Mouse (Mus musculus) frontal cortex, adult 2 months (tissue): ENCODE results near the gene Olfr68. TPM values are rescaled to one million over a fixed set of nuclear protein-coding genes. Genes with fewer than 3 reads are reported as not detected.
"Not testable (repeated sequence)": the region's sequence is repeated elsewhere in the genome, so short reads cannot be mapped to it uniquely, and the experiment has no call there.

Source experiments
- DNase-seq, 2 experiments: peaks; one replicate each; pipeline ENCODE4 v3.0.0; 2022; ENCODE audit warnings: low spot score in 1 of 2; ENCODE audit errors: extremely low spot score in 1 of 2
- polyA plus RNA-seq: library from polyadenylated mRNA; depleted of rRNA; stranded (reverse); fragments of >200 nt; gene quantifications from 2 replicates; pipeline ENCODE4 v1.2.3, GENCODE M21; 2012; rRNA removed

Gene Olfr68
- polyA plus RNA-seq, 1 experiment, result not detected

- no peak for DNase-seq
Measured at GRCm38 (mm10) chr7:103771494-103771893, 8.0 kb downstream of the Olfr68 start, which contains the start of gene Olfr69. Olfr69 (minus strand) TSS chr7:103771594.

GRCm38 (mm10) chr7:103767687-103768086 lies 11.8 kb downstream of the Olfr68 start:
- not testable (repeated sequence) for DNase-seq

GRCm38 (mm10) chr7:103762212-103762611 lies 17.3 kb downstream of the Olfr68 start:
- DNase-seq, result not testable (repeated sequence)

- DNase-seq, result no peak
Measured at GRCm38 (mm10) chr7:103757233-103757632, 22.3 kb downstream of the Olfr68 start, which contains the start of gene Olfr630. Olfr630 (minus strand) TSS chr7:103757333.

- DNase-seq, result no peak
Measured at GRCm38 (mm10) chr7:103744843-103745242, 34.7 kb downstream of the Olfr68 start, which contains the start of gene Olfr629. Olfr629 (minus strand) TSS chr7:103744943.

GRCm38 (mm10) chr7:103730074-103730473 lies 49.4 kb downstream of the Olfr68 start, which contains the start of gene Olfr628:
Olfr628 (plus strand) TSS chr7:103730374.
- DNase-seq, result no peak

Other genes starting within 250 kb of the Olfr68 start
- not detected in 2 replicates for gene Olfr612, start 237.0 kb downstream of the Olfr68 start, polyA plus RNA-seq
- gene Olfr613, start 231.6 kb downstream of the Olfr68 start, polyA plus RNA-seq, result not detected in 2 replicates
- not detected in 2 replicates for gene Olfr615, start 223.6 kb downstream of the Olfr68 start, polyA plus RNA-seq
- not detected in 2 replicates for gene Olfr616, start 210.6 kb downstream of the Olfr68 start, polyA plus RNA-seq
- gene Olfr617, start 206.6 kb downstream of the Olfr68 start, polyA plus RNA-seq, result not detected in 2 replicates
- not detected in 2 replicates for gene Olfr618, start 189.6 kb downstream of the Olfr68 start, polyA plus RNA-seq
- not detected in 2 replicates for gene Olfr619, start 179.1 kb downstream of the Olfr68 start, polyA plus RNA-seq
- gene Olfr620, start 167.2 kb downstream of the Olfr68 start, polyA plus RNA-seq, result not detected in 2 replicates
- gene Olfr622, start 137.0 kb downstream of the Olfr68 start, polyA plus RNA-seq, result not detected in 2 replicates
- not detected in 2 replicates for gene Olfr623, start 116.0 kb downstream of the Olfr68 start, polyA plus RNA-seq
- 0.02 TPM in 1 of 2 replicates, not detected in the other for gene Olfr624, start 108.5 kb downstream of the Olfr68 start, polyA plus RNA-seq
- gene Olfr625-ps1, start 97.0 kb downstream of the Olfr68 start, polyA plus RNA-seq, result not detected in 2 replicates
- gene Olfr243, start 65.0 kb downstream of the Olfr68 start, polyA plus RNA-seq, result not detected in 2 replicates
- gene Olfr628, start 49.3 kb downstream of the Olfr68 start, polyA plus RNA-seq, result not detected in 2 replicates
- not detected in 2 replicates for gene Olfr629, start 34.8 kb downstream of the Olfr68 start, polyA plus RNA-seq
- not detected in 2 replicates for gene Olfr630, start 22.4 kb downstream of the Olfr68 start, polyA plus RNA-seq
- gene Olfr69, start 8.1 kb downstream of the Olfr68 start, polyA plus RNA-seq, result not detected in 2 replicates
- gene Olfr67, start 12.1 kb upstream of the Olfr68 start, polyA plus RNA-seq, result not detected in 2 replicates
- gene Hbb-bt, start 34.3 kb upstream of the Olfr68 start, polyA plus RNA-seq, result 66.4 and 91.1 TPM in 2 replicates
- 468 and 610 TPM in 2 replicates for gene Hbb-bs, start 48.4 kb upstream of the Olfr68 start, polyA plus RNA-seq
- gene Hbb-bh2, start 60.8 kb upstream of the Olfr68 start, polyA plus RNA-seq, result not detected in 2 replicates
- 2.1 and 9.1 TPM in 2 replicates for gene Hbb-bh1, start 63.5 kb upstream of the Olfr68 start, polyA plus RNA-seq
- 20.5 and 59.2 TPM in 2 replicates for gene Hbb-y, start 73.5 kb upstream of the Olfr68 start, polyA plus RNA-seq
- not detected in 2 replicates for gene Olfr66, start 106.6 kb upstream of the Olfr68 start, polyA plus RNA-seq
- gene Olfr64, start 114.8 kb upstream of the Olfr68 start, polyA plus RNA-seq, result not detected in 2 replicates
- gene Olfr65, start 123.8 kb upstream of the Olfr68 start, polyA plus RNA-seq, result not detected in 2 replicates
- gene Olfr631, start 149.1 kb upstream of the Olfr68 start, polyA plus RNA-seq, result not detected in 2 replicates
- gene Olfr632, start 154.6 kb upstream of the Olfr68 start, polyA plus RNA-seq, result not detected in 2 replicates
- gene Olfr633, start 164.7 kb upstream of the Olfr68 start, polyA plus RNA-seq, result not detected in 2 replicates
- not detected in 2 replicates for gene Olfr635, start 191.5 kb upstream of the Olfr68 start, polyA plus RNA-seq
- not detected in 2 replicates for gene Olfr638, start 219.0 kb upstream of the Olfr68 start, polyA plus RNA-seq
- gene Olfr639, start 237.6 kb upstream of the Olfr68 start, polyA plus RNA-seq, result not detected in 2 replicates
- 0.11 TPM in 1 of 2 replicates, not detected in the other for gene Olfr640, start 245.9 kb upstream of the Olfr68 start, polyA plus RNA-seq